Mouse (Mus musculus) forebrain, embryonic 16.5 days (tissue): ENCODE data around the gene Cxcl17. TPM values are rescaled to one million over a fixed set of nuclear protein-coding genes. Genes with fewer than 3 reads are reported as not detected.
A peak's percentile ranks its signal among the peaks of the same experiment; 100 is the strongest.
"Not testable (repeated sequence)": the region's sequence is repeated elsewhere in the genome, so short reads cannot be mapped to it uniquely, and the experiment has no call there.

Experiments
- ATAC-seq: fragments of 200-750 bp; cut with Nextera tagmentation; 2 replicates; pipeline ENCODE4 v1.8.0; 2017; ENCODE audit warnings: mild to moderate bottlenecking, moderate library complexity
- H3K27ac ChIP-seq: fragments of 300-500 bp; sonication (generic); 2 replicates; pipeline ENCODE4 v1.5.1; 2014; ENCODE audit warnings: low read length, control low read depth
- H3K27me3 ChIP-seq: fragments of 300-500 bp; sonication (generic); replicated peaks from 2 replicates; pipeline ENCODE4 v1.6.1; 2014; ENCODE audit warnings: low read length; ENCODE audit not compliant: control insufficient read depth, insufficient read depth
- H3K36me3 ChIP-seq: fragments of 300-500 bp; sonication (generic); 2 replicates; pipeline ENCODE4 v1.6.1; 2014; ENCODE audit not compliant: control insufficient read depth, insufficient read depth
- H3K4me1 ChIP-seq: fragments of 300-500 bp; sonication (generic); replicated peaks from 2 replicates; pipeline ENCODE4 v1.6.1; 2014; ENCODE audit warnings: low read length; ENCODE audit not compliant: control insufficient read depth, insufficient read depth
- H3K4me2 ChIP-seq: fragments of 300-500 bp; sonication (generic); 2 replicates; pipeline ENCODE4 v1.6.1; 2014; ENCODE audit warnings: mild to moderate bottlenecking, low read length, control low read depth
- H3K4me3 ChIP-seq: fragments of 300-500 bp; sonication (generic); replicated peaks from 2 replicates; pipeline ENCODE4 v1.5.1; 2014; ENCODE audit warnings: mild to moderate bottlenecking, low read length, control low read depth
- H3K9ac ChIP-seq: fragments of 300-500 bp; sonication (generic); replicated peaks from 2 replicates; pipeline ENCODE4 v1.6.1; 2014; ENCODE audit warnings: low read depth, low read length, control low read depth
- H3K9me3 ChIP-seq: fragments of 300-500 bp; sonication (generic); 2 replicates; pipeline ENCODE4 v1.6.1; 2016; ENCODE audit warnings: low read length; ENCODE audit not compliant: control insufficient read depth
- WGBS: fragments of 180-500 bp; shearing (Covaris S2); extraction: QIAGEN DNeasy Blood & Tissue Kit; methylation state at CpG from one replicate; pipeline ENCODE4 v1.1.7; 2014; 5-methylcytosine and 5-hydroxymethylcytosine counted together
- polyA plus RNA-seq: library from polyadenylated mRNA; unstranded; fragments of >200 nt; fragmentation: Nextera tagmentation; extraction: Ambion mirVana; gene quantifications from 2 replicates; pipeline ENCODE4 v1.2.1, GENCODE M21; 2015

Gene Cxcl17
- 0.34 and 0.96 TPM in 2 replicates for polyA plus RNA-seq

GRCm38 (mm10) chr7:25412833-25413441 lies at the start of gene Cxcl17:
Cxcl17 (minus strand) TSS chr7:25412886.
- Histone ChIP-seq H3K9ac (no peak within 1 kb of the TSS), H3K4me2 (no peak within 1 kb of the TSS), H3K36me3 (no peaks in the 10 kb centered on the region), H3K4me1 (no peaks in the 10 kb centered on the region), H3K4me3 (no peak within 1 kb of the TSS), H3K27me3 (no peaks in the 10 kb centered on the region), H3K9me3 (no peaks in the 10 kb centered on the region), H3K27ac (no peak within 1 kb of the TSS)
- ATAC-seq, result no peak
- WGBS, result 33% methylated on average over 7 of the region's 7 CpGs

- H3K4me3 ChIP-seq, H3K9me3 ChIP-seq, H3K9ac ChIP-seq, H3K27me3 ChIP-seq, H3K4me1 ChIP-seq, H3K27ac ChIP-seq, H3K36me3 ChIP-seq, ATAC-seq, H3K4me2 ChIP-seq: not testable (repeated sequence)
- WGBS, result no CpG with 5 or more reads among the region's 1 CpGs
Measured at GRCm38 (mm10) chr7:25462033-25462337, 49.3 kb upstream of the Cxcl17 start.

DNA sequence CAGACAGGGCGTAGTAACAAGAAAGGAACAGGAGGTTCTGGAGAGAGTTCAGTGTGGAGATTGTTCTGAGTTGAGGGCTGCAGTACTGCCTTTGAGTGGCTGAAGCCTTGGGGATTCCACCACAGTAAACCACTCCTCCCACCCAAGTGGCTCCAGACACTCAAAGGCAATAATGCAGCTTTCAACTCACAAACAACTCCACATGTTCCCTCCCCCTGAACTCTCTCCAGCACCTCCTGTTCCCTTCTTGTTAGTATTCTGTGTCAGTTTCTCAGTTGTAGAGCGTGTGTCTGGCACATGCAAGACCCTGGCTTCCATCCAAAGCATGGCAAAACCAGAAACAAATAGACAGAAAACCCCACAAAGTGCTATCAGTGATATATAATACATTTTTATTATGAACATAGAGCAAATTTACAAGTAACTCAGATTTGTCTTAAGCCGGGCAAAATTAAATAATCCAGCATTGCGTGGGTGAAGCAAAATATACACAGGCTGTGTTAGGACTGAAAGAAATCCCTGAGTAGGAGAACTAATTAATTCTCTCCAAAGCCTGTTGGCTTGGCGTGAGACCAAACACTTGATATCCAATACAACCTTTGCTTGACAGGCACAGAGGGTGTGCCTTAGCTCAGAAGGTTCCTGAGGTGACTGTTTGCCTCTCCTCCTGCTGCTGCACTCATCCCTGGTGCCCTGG lies 48.8 kb upstream of the Cxcl17 start:
- peak; percentile 97 for ATAC-seq
- not testable (repeated sequence) for H3K4me1 ChIP-seq, H3K27ac ChIP-seq, H3K4me3 ChIP-seq, H3K27me3 ChIP-seq, H3K9ac ChIP-seq, H3K9me3 ChIP-seq, H3K36me3 ChIP-seq, H3K4me2 ChIP-seq
- WGBS, result 13% methylated on average over 4 of the region's 5 CpGs

GRCm38 (mm10) chr7:25452103-25452502 lies 39.4 kb upstream of the Cxcl17 start:
- ATAC-seq, result no peak
- 87% methylated on average over 3 of the region's 3 CpGs for WGBS
- Histone ChIP-seq H3K4me2 (no peak overlapping the region), H3K27me3 (no peaks in the 10 kb centered on the region), H3K9me3 (no peaks in the 10 kb centered on the region), H3K27ac (no peak overlapping the region), H3K9ac (no peak overlapping the region), H3K36me3 (no peaks in the 10 kb centered on the region), H3K4me3 (no peak overlapping the region), H3K4me1 (no peaks in the 10 kb centered on the region)

- WGBS, result 77% methylated on average over 9 of the region's 9 CpGs
- Histone ChIP-seq H3K4me3 (no peak overlapping the region), H3K9ac (no peak overlapping the region), H3K4me2 (no peak overlapping the region), H3K27me3 (no peaks in the 10 kb centered on the region), H3K27ac (no peak overlapping the region), H3K36me3 (no peaks in the 10 kb centered on the region), H3K9me3 (no peaks in the 10 kb centered on the region), H3K4me1 (no peaks in the 10 kb centered on the region)
- no peak for ATAC-seq
Measured at GRCm38 (mm10) chr7:25449913-25450890, 37.5 kb upstream of the Cxcl17 start.

GRCm38 (mm10) chr7:25440816-25441153 lies 28.1 kb upstream of the Cxcl17 start:
- 88% methylated on average over 6 of the region's 6 CpGs for WGBS

GRCm38 (mm10) chr7:25439978-25440815 lies 27.5 kb upstream of the Cxcl17 start:
- Histone ChIP-seq H3K9ac (no peak overlapping the region), H3K27ac (no peak overlapping the region), H3K4me3 (no peak overlapping the region), H3K36me3 (no peaks in the 10 kb centered on the region), H3K9me3 (no peaks in the 10 kb centered on the region), H3K4me1 (no peaks in the 10 kb centered on the region), H3K27me3 (no peaks in the 10 kb centered on the region), H3K4me2 (no peak overlapping the region)
- WGBS, result 88% methylated on average over 9 of the region's 9 CpGs
- ATAC-seq, result no peak

More at GRCm38 (mm10) chr7:25440816-25441153, 28.1 kb upstream of the Cxcl17 start:
- Histone ChIP-seq H3K4me2 (no peak overlapping the region), H3K27ac (no peak overlapping the region), H3K4me3 (no peak overlapping the region), H3K9ac (no peak overlapping the region), H3K36me3 (no peaks in the 10 kb centered on the region), H3K27me3 (no peaks in the 10 kb centered on the region), H3K4me1 (no peaks in the 10 kb centered on the region), H3K9me3 (no peaks in the 10 kb centered on the region)
- ATAC-seq, result no peak

DNA sequence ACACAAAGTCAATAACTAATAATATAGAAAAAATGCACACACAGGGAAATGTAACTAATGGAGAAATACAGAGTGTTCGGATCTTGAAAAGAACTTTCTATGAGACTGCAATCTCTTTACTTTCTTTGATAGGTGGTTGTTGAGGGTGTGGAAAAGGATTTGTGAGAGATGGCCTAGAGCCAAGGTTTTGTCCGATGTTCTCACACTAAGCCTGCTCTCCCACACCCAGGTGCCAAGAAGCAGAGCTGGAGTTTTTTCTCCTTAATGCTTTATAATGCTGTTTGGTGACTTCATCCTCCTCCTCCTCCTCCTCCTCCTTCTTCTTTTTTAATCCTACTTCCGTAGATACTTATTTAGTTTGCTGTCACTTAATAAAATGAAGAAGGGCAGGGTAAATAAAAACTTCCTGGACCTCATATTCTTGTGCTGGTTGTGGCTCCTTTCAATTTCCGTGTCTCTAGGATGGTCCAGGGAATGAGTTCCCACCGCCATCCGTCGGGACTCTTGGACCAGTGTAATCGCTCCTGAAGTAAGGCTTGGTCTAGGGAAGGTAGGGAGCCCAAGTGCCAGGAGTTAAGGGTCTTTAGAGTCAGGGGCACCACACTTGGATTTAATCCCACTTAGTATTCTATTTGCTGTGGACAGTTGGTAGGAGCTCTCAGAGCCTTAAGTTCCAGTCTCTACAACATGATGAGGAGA lies 26.6 kb upstream of the Cxcl17 start:
- Histone ChIP-seq H3K9me3 (no peaks in the 10 kb centered on the region), H3K4me2 (no peak overlapping the region), H3K4me1 (no peaks in the 10 kb centered on the region), H3K27me3 (no peaks in the 10 kb centered on the region), H3K36me3 (no peaks in the 10 kb centered on the region), H3K9ac (no peak overlapping the region), H3K27ac (no peak overlapping the region), H3K4me3 (no peak overlapping the region)
- WGBS, result 71% methylated on average over 8 of the region's 8 CpGs
- ATAC-seq, result no peak
